Mouse (Mus musculus) right cerebral cortex, postnatal 4 days (tissue): Measurements from ENCODE around the gene Adam1a.

Source experiments
- DNase-seq: peaks from one replicate; pipeline ENCODE4 v3.0.0-alpha.2; 2022

Gene Adam1a

GRCm38 (mm10) chr5:121544910-121545792, at the start of gene Adam1a, which contains the start of gene Gm42878:
Adam1a (minus strand) TSS chr5:121545482.
Gm42878 (minus strand) TSS chr5:121545482.
- no peak for DNase-seq

- DNase-seq: no peak
Measured at GRCm38 (mm10) chr5:121594714-121595313, 49.5 kb upstream of the Adam1a start.

- DNase-seq: peak; percentile 75
Measured at GRCm38 (mm10) chr5:121593451-121594401, 48.4 kb upstream of the Adam1a start, which contains the start of gene Aldh2. Aldh2 (minus strand) TSS chr5:121593824.

GRCm38 (mm10) chr5:121592816-121593407, 47.6 kb upstream of the Adam1a start:
- peak; percentile 13 for DNase-seq

- DNase-seq: no peak
Measured at GRCm38 (mm10) chr5:121592064-121592815, 47.0 kb upstream of the Adam1a start.

- DNase-seq: no peak
Measured at GRCm38 (mm10) chr5:121591417-121592063, 46.3 kb upstream of the Adam1a start.

DNA sequence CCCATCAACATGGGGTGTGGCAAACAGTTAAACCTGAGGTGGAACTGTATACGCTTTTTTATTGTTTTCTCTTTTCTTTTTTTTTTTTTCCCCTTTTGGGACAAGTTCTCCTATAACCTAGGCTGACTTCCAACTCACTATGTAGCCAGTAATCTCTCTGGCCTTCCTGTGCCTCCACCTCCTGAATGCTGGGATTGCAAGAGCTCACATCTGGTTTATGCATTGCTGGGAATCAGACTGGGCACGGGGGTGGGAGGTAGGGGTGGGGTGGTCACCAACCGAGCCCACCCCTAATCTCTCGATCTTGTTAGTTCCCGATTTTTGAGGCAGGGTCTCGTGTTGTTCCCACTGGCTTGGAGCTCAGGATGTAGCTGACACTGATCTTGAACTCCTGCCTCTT, 44.6 kb upstream of the Adam1a start:
- no peak for DNase-seq

DNA sequence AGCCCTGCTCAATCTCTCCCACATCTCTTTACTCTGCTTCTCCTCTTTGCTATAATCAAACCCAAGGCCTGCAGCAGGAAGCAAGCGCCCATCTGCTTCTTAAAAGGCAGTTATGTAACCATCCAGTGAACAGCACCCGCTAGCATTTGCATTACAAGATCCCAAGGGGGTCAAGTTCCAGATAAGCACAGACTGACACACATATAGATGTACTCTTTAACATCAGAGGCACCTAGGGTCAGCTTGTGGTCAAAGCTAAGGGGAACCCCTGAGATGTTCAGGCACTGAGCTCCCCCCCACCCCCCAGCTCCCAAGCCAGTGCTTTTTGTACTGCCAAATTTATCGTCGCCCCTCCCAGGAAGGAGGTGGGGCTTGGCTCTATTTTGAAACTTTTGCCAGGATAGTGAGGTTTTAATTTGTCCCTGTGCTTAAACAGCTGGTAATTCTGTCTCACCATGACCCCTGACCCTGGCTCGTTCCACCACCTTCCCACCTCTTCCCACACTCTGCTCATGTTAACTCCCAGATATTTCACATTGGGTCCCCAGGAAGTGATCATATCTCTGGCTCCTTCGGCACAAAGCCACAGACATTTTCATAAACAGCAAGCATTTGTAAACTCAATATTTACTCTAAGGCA, 41.2 kb upstream of the Adam1a start:
- no peak for DNase-seq

DNA sequence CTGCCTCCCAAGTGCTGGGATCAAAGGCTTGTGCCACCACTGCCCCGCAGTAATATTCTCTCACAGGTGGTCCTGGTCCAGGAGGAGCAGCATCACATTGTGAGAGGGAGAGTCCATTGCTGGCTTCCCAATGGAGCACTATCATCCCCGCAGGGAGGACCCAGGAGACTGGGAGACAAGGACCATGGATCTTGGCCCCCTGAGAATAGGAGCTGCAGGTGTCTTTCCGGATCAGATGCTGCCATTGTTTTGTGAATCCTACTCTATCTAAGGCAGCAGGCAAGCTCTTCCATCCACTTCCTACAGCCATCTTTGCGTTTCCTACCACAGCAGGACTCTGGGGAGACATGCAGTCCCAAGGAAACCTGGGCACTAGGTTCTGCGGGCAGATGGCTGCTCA, 40.4 kb upstream of the Adam1a start:
- no peak for DNase-seq

DNA sequence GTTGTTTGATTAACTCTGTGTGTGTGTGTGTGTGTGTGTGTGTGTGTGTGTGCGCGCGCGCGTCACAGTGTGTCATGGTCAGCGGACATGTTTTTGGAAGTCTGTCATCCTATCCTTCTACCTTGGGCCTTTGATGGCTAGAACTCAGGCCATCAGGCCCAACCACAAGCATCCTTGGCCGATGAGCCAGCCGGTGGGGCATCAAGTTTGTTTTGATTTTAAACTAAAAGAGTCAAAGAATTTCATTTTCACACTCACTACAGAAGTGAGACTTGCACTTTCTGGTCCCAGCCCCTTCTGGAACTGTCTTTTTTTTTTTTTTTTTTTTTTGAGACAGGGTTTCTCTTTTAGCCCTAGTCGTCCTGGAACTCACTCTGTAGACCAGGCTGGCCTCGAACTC, 39.7 kb upstream of the Adam1a start:
- no peak for DNase-seq

GRCm38 (mm10) chr5:121583765-121584501, 38.7 kb upstream of the Adam1a start:
- peak; percentile 63 for DNase-seq

GRCm38 (mm10) chr5:121581945-121582344, 36.7 kb upstream of the Adam1a start:
- no peak for DNase-seq

GRCm38 (mm10) chr5:121576927-121577488, 31.7 kb upstream of the Adam1a start:
- DNase-seq: no peak

DNA sequence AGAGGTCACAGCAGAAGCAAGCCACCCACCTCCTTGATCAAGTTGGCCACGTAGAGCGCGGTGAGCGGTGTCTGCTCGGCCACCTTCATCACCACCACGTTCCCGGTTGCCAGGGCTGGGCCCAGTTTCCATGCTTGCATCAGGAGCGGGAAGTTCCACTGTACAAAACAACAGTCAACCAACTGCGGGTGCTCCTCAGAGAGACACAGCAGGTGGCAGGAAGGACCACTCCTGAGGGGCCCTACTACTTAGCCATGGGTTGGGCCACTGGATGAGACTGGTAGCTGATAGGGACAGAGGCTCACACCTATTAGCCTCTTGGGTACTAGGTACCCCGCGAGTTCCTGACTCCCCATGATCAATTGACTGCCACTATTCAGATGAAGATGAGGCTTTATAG, 30.6 kb upstream of the Adam1a start:
- no peak for DNase-seq

GRCm38 (mm10) chr5:121574145-121574544, 28.9 kb upstream of the Adam1a start:
- DNase-seq: no peak

DNA sequence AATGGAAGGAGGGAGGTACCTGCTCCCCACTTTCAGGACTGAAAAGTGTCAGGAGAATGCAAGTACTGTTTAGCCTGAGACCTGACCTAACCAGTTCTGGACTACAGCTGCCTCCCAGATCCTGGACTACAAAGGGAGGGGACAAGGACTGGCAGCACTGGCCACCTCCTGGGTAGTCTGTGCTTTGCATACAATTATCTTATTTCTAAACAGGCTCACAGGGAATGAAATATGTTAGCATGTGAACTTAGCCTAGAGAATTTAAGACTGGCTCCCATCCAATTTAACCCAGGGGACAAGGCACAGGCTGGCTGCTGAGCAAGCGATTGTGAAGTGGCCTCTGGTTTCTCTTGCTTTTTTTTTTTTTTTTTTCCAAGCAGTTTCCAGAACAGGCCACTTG, 25.5 kb upstream of the Adam1a start:
- DNase-seq: no peak

- no peak for DNase-seq
Measured at GRCm38 (mm10) chr5:121569881-121570420, 24.7 kb upstream of the Adam1a start.

- no peak for DNase-seq
Measured at GRCm38 (mm10) chr5:121566035-121566681, 20.9 kb upstream of the Adam1a start.

GRCm38 (mm10) chr5:121564468-121564895, 19.2 kb upstream of the Adam1a start:
- DNase-seq: peak; percentile 87
